Comparison of ENCODE assay signal across 12 mouse cellular contexts in the genomic region with DNA sequence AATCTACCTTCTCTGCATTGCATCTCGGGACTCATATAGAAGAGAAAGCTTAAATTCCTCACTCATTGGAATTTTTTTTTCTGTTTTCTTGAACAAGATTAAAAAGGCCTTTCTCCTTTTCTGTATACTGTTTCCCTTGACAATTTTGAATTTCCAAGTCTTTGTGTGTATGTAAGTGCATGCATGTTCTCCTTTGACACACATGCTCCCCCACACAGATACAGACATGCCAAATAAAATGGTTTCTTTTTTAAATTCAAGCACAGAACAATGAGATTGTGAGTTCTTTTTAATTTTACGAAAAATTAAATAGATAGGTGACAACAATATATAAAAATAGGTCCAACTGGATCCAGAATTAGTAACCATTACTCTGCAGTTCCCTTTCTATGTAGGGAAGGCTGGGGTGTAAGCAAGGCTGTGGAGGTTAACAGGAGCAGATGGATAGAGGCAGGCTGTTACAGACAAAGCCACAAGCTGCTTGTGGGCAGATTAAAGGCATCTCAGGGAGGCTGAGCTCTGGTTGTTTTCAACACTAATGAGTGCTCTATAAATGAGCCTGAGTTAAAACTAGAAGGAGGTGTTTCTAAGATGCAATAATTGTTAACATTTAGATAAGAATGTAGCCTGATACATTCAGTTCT. TPM values are rescaled to one million over a fixed set of nuclear protein-coding genes. Genes with fewer than 3 reads are reported as not detected.
DNase-seq lines count a peak whose midpoint lies in the region; ATAC-seq and TF ChIP-seq lines count a peak whose summit lies in the region.
"Had no signal": no experiment of that assay in that cellular context is flagged by ENCODE, and none has a peak within 500 bp of the region (broad histone marks: within the 10 kb centered on the region; RNA-seq: fewer than 3 reads in every experiment).

No protein-coding gene starts in this region.

- peak overlapping the region; percentile 71 for H3K27ac ChIP-seq in forebrain, embryonic 15.5 days (replicated peaks)
- H3K27ac ChIP-seq in midbrain, embryonic 10.5 days (replicated peaks): peak overlapping the region; percentile 63
- H3K27ac ChIP-seq in liver, postnatal 0 days (ENCODE audit: low read depth): no peak overlapping the region
- H3K27ac ChIP-seq: heart, embryonic 15.5 days; kidney, postnatal 0 days had no signal

- H3K27me3 ChIP-seq in forebrain, embryonic 15.5 days: no peaks in the 10 kb centered on the region
- no peaks in the 10 kb centered on the region for H3K27me3 ChIP-seq in midbrain, embryonic 10.5 days (ENCODE audit: low read depth, poor library complexity, severe bottlenecking)
- no peaks in the 10 kb centered on the region for H3K27me3 ChIP-seq in liver, postnatal 0 days (ENCODE audit: insufficient read depth, low read length)
- H3K27me3 ChIP-seq: heart, embryonic 15.5 days had no signal

- H3K9me3 ChIP-seq in forebrain, embryonic 15.5 days: no peaks in the 10 kb centered on the region
- peaks cover 6% of the 10 kb centered on the region for H3K9me3 ChIP-seq in midbrain, embryonic 10.5 days (replicated peaks)
- peaks cover 2% of the 10 kb centered on the region; the same call in 1 of the 2 replicates for H3K9me3 ChIP-seq in liver, postnatal 0 days (ENCODE audit: low read length)

- no peak for TF ChIP-seq CTCF in liver, postnatal 0 days (IDR thresholded peaks at IDR 0.05; ENCODE audit: low read depth)

- no peaks in the 10 kb centered on the region for H3K36me3 ChIP-seq in forebrain, embryonic 15.5 days
- H3K36me3 ChIP-seq in midbrain, embryonic 10.5 days: no peaks in the 10 kb centered on the region
- no peaks in the 10 kb centered on the region for H3K36me3 ChIP-seq in liver, postnatal 0 days (replicated peaks; ENCODE audit: insufficient read depth, low read length)
- H3K36me3 ChIP-seq: heart, embryonic 15.5 days had no signal

- intact Hi-C loops in left cerebral cortex, postnatal 4 days (cut with DNase I): no loop called here
- intact Hi-C loops in left cerebral cortex, postnatal 10 days (cut with DNase I): no loop called here

- no peak overlapping the region for H3K4me2 ChIP-seq in forebrain, embryonic 15.5 days (replicated peaks)
- H3K4me2 ChIP-seq in liver, postnatal 0 days (ENCODE audit: low read depth, low read length): no peak overlapping the region
- H3K4me2 ChIP-seq: heart, embryonic 15.5 days had no signal

- peak; percentile 14 for DNase-seq in left cerebral cortex, postnatal 4 days
- DNase-seq in left cerebral cortex, postnatal 10 days (ENCODE audit: extremely low spot score in 1 of 2, low spot score in 2 of 2): no peak
- DNase-seq in midbrain, embryonic 10.5 days (ENCODE audit: low spot score): no peak
- DNase-seq in liver, postnatal 0 days: no peak
- DNase-seq in right cerebral cortex, postnatal 4 days: no peak
- no peak for DNase-seq in heart, adult 9 months (ENCODE audit: low spot score in 2 of 2)
- no peak for DNase-seq in testis, postnatal 14 days (ENCODE audit: low spot score)
- DNase-seq: lung, postnatal 4 days had no signal

- H3K9ac ChIP-seq in forebrain, embryonic 15.5 days (replicated peaks): no peak overlapping the region
- no peak overlapping the region for H3K9ac ChIP-seq in liver, postnatal 0 days (replicated peaks)
- H3K9ac ChIP-seq: heart, embryonic 15.5 days had no signal

- WGBS in forebrain, embryonic 15.5 days: 64% methylated on average over 2 of the region's 2 CpGs
- WGBS in midbrain, embryonic 10.5 days: 82% methylated on average over 2 of the region's 2 CpGs
- WGBS in liver, postnatal 0 days (ENCODE audit: insufficient replicate concordance): 63% methylated on average over 2 of the region's 2 CpGs

- no peak for TF ChIP-seq EP300 in liver, postnatal 0 days (IDR thresholded peaks at IDR 0.05; ENCODE audit: low read depth)

- peak; percentile 89 for ATAC-seq in forebrain, embryonic 15.5 days (replicated peaks)
- ATAC-seq in liver, postnatal 0 days: no peak
- ATAC-seq: CD4-positive, CD25-positive, alpha-beta regulatory T cell, adult 4 months had no signal

- H3K4me1 ChIP-seq in forebrain, embryonic 15.5 days: peaks cover 10% of the 10 kb centered on the region
- peaks cover 20% of the 10 kb centered on the region for H3K4me1 ChIP-seq in midbrain, embryonic 10.5 days
- no peaks in the 10 kb centered on the region for H3K4me1 ChIP-seq in liver, postnatal 0 days (ENCODE audit: insufficient read depth)
- H3K4me1 ChIP-seq: heart, embryonic 15.5 days had no signal

- no peak overlapping the region for H3K4me3 ChIP-seq in forebrain, embryonic 15.5 days
- H3K4me3 ChIP-seq in midbrain, embryonic 10.5 days: no peak overlapping the region
- H3K4me3 ChIP-seq in liver, postnatal 0 days (ENCODE audit: low read depth, low read length): no peak overlapping the region
- H3K4me3 ChIP-seq: heart, embryonic 15.5 days had no signal

RNA-seq across cellular contexts. Expression of a gene that starts 31.6 kb away (rescaled TPM):
- 100 to 1,000 TPM; 526 to 550 TPM for total RNA-seq in left cerebral cortex, postnatal 4 days (2021)
- total RNA-seq in left cerebral cortex, postnatal 10 days (2021): 1,000 to 10,000 TPM; 1,204 to 1,224 TPM
- polyA plus RNA-seq in forebrain, embryonic 15.5 days (2015; fragmentation: Nextera tagmentation; extraction: Ambion mirVana): 110 and 114 TPM in 2 replicates
- polyA plus RNA-seq in midbrain, embryonic 10.5 days (2016; fragmentation: Nextera tagmentation; extraction: Ambion mirVana): 12.5 and 21.3 TPM in 2 replicates
- polyA plus RNA-seq in liver, postnatal 0 days (2015; fragmentation: Nextera tagmentation; extraction: Ambion mirVana): 0.11 TPM in 1 of 2 replicates, not detected in the other
- polyA plus RNA-seq: CD4-positive, CD25-positive, alpha-beta regulatory T cell, adult 4 months had no signal

Comparison
In these comparisons a context has a peak if more than half of its experiments do, and no peak if none do; other contexts are left out.
1. RNA of a gene that starts 31.6 kb away (polyA plus RNA-seq): 110 to 114 TPM in forebrain, embryonic 15.5 days and 12.5 to 21.3 TPM in midbrain, embryonic 10.5 days; 0.11 TPM in liver, postnatal 0 days; every median in the first group is over 10 times any median in the second.